Mouse (Mus musculus) T-helper 1 cell (primary cell): ENCODE measurements around the gene Bbs5.
"Not testable (repeated sequence)": the region's sequence is repeated elsewhere in the genome, so short reads cannot be mapped to it uniquely, and the experiment has no call there.

Experiments used
- in situ Hi-C: fragments of 300-600 bp; cut with MboI, MseI; formaldehyde crosslinking; loops from one replicate; pipeline ENCODE4 v1.15.1; 2025; ENCODE audit warnings: high pct_unique_total_duplicates

Gene Bbs5

GRCm38 (mm10) chr2:69646726-69647490 is at the start of gene Bbs5:
Gene Bbs5, plus strand, starts transcription at chr2:69647171.
- in situ Hi-C loops: no loop called here

- in situ Hi-C loops: no loop called here
Measured at GRCm38 (mm10) chr2:69603726-69604393, 43.1 kb upstream of the Bbs5 start.

GRCm38 (mm10) chr2:69606621-69607020 is 40.4 kb upstream of the Bbs5 start:
- in situ Hi-C loops: no loop called here

GRCm38 (mm10) chr2:69612237-69612636 is 34.7 kb upstream of the Bbs5 start:
- in situ Hi-C loops: no loop called here

- in situ Hi-C loops: no loop called here
Measured at GRCm38 (mm10) chr2:69612716-69613115, 34.3 kb upstream of the Bbs5 start.

GRCm38 (mm10) chr2:69613237-69613636 is 33.7 kb upstream of the Bbs5 start:
- in situ Hi-C loops: no loop called here

- in situ Hi-C loops: no loop called here
Measured at GRCm38 (mm10) chr2:69618336-69618735, 28.6 kb upstream of the Bbs5 start.

GRCm38 (mm10) chr2:69619286-69619685 is 27.7 kb upstream of the Bbs5 start:
- in situ Hi-C loops: no loop called here

- in situ Hi-C loops: no loop called here
Measured at GRCm38 (mm10) chr2:69629215-69629614, 17.8 kb upstream of the Bbs5 start.

- in situ Hi-C loops: no loop called here
Measured at GRCm38 (mm10) chr2:69629914-69630313, 17.1 kb upstream of the Bbs5 start.

GRCm38 (mm10) chr2:69630792-69631191 is 16.2 kb upstream of the Bbs5 start:
- in situ Hi-C loops: no loop called here

GRCm38 (mm10) chr2:69631449-69631848 is 15.5 kb upstream of the Bbs5 start:
- in situ Hi-C loops: no loop called here

- in situ Hi-C loops: no loop called here
Measured at GRCm38 (mm10) chr2:69635064-69635701, 11.8 kb upstream of the Bbs5 start.

GRCm38 (mm10) chr2:69635807-69636206 is 11.2 kb upstream of the Bbs5 start:
- in situ Hi-C loops: no loop called here

- in situ Hi-C loops: not testable (repeated sequence)
Measured at GRCm38 (mm10) chr2:69637989-69638388, 9.0 kb upstream of the Bbs5 start.

- in situ Hi-C loops: no loop called here
Measured at GRCm38 (mm10) chr2:69640100-69640499, 6.9 kb upstream of the Bbs5 start.

GRCm38 (mm10) chr2:69644968-69645617 is 1.9 kb upstream of the Bbs5 start:
- in situ Hi-C loops: no loop called here

- in situ Hi-C loops: no loop called here
Measured at GRCm38 (mm10) chr2:69649716-69650115, 2.7 kb downstream of the Bbs5 start.

GRCm38 (mm10) chr2:69659326-69659725 is 12.4 kb downstream of the Bbs5 start:
- in situ Hi-C loops: no loop called here

- in situ Hi-C loops: no loop called here
Measured at GRCm38 (mm10) chr2:69663827-69664476, 17.0 kb downstream of the Bbs5 start.

- in situ Hi-C loops: no loop called here
Measured at GRCm38 (mm10) chr2:69667656-69668055, 20.7 kb downstream of the Bbs5 start.

GRCm38 (mm10) chr2:69668414-69668813 is 21.4 kb downstream of the Bbs5 start:
- in situ Hi-C loops: no loop called here
